Mouse (Mus musculus): ENCODE results near the gene Cmtm3. TPM values are rescaled to one million over a fixed set of nuclear protein-coding genes. Genes with fewer than 3 reads are reported as not detected.

Cmtm3 gene
- polyA plus RNA-seq, 1 experiment, result 19.8 TPM

DNA sequence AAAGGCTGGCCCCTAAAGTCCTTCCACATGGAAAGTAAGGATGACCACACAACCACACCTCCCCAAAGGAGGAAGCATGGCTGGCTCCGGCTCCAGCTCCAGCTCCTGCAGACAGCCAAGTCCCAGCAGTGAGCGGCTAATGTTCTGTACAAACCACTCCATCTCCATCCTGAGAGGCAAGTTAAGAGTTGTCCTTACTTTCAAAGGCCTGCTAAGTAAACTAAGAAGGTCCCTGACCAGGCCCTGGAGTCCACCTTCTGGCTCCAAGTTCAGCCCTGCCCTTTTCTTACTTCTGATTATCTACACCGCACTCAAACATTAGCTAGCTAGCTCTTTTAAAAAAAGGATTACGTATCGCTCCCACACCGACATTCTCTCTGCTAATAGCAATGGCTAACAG lies 54.6 kb downstream of the Cmtm3 start:
- Histone ChIP-seq H3K27ac (ENCODE audit: insufficient read depth, low read length) (no peak overlapping the region), H3K4me3 (ENCODE audit: insufficient read depth, low read length) (peak overlapping the region; percentile 64; the same call in 1 of the 2 replicates), H3K4me1 (ENCODE audit: control insufficient read depth, insufficient read depth, low read length) (peaks cover 1% of the 10 kb centered on the region; the same call in 1 of the 2 replicates)
- TF ChIP-seq POLR2A (IDR thresholded peaks at IDR 0.05; ENCODE audit: extremely low read depth, insufficient read depth, low read length) (no peak), CTCF (IDR thresholded peaks at IDR 0.05; ENCODE audit: extremely low read depth, insufficient read depth, low read length) (no peak)

DNA sequence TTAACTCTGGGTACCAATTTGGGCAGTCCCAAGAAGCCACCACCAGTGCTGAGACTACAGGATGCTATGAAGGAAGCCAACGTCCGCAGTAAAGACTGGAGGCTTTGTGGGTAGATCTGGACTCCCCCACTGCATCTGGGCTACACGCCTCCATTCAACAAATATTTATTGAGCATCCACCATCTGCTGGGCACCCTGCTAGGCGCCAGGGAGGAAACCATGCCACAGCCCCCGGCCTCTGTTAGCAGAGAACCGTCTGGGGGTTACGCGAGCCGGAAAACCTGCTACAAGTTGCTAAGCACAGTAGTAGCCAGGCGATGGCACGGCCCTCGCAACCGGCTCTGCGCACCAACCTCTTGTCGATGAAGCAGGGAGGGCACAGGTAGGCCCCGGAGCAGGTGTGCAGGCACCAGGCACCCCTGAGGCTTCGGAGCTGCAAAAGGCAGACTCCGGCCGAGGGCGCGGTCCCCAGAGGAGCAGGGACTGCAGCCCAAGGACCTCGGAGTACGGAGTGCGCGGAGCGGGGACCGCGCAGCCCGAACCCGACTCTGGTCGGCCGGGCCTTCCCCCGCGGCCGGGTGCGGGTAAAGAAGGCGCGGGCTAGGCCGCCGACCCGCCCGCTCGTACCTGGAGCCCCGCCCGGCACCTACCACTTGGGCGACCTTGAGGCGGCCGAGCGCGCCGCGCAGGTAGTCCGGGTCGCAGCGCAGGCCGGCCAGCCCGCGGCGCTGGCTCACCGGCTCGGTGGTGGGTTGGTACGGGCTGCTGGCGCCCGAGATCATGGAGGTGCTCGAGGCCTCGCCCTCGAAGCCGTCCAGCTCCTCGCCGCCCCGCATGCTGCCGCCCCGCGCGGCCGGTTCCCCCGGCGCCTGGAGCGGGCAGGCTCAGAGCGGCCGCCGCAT lies 55.8 kb downstream of the Cmtm3 start:
- H3K27ac ChIP-seq (ENCODE audit: insufficient read depth, low read length), result peak overlapping the region; percentile 95
- H3K4me3 ChIP-seq (ENCODE audit: insufficient read depth, low read length), result peak overlapping the region; percentile 64
- H3K4me1 ChIP-seq (ENCODE audit: control insufficient read depth, insufficient read depth, low read length), result peaks cover 1% of the 10 kb centered on the region; the same call in 1 of the 2 replicates
- TF ChIP-seq POLR2A (IDR thresholded peaks at IDR 0.05; ENCODE audit: extremely low read depth, insufficient read depth, low read length) (no peak), CTCF (IDR thresholded peaks at IDR 0.05; ENCODE audit: extremely low read depth, insufficient read depth, low read length) (no peak)

DNA sequence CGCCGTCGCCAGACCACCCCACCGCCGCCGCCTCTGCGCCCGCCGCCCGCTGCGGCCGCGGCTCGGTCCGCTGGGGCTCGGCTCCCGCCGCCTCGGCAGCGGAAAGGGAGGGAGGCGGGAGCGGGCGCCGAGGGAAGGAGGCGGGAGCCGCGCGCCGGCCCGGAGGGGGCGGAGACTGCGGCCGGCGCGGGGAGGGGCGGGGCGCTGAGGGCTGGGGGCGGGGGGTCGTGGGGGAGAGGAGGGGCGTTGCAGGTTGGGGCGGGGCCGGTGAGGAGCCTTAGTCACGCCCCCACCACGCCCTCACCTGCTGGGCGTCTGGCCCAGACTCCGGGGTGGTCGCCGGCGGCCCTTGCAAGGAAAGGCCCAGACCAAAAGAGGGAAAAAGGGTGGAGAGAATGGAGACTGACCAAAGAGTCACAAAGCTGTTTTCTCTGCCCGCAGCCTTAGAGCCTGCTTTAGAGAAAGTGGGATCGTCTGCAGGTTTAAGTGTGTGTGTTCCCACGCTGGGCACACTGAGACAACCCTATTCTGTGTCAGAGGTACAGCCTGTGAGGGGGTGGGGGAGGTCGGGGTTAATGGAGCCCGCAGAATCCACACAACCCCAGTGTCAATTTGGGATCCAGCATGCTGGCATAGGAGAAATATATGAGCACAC lies 56.6 kb downstream of the Cmtm3 start, which contains the start of gene Cmtm4:
Gene Cmtm4, minus strand, starts transcription at position 105 of the 655 bp plus-strand sequence.
- peak within 1 kb of the TSS; percentile 64 for H3K4me3 ChIP-seq (ENCODE audit: insufficient read depth, low read length)
- peak within 1 kb of the TSS; percentile 95 for H3K27ac ChIP-seq (ENCODE audit: insufficient read depth, low read length)
- H3K4me1 ChIP-seq (ENCODE audit: control insufficient read depth, insufficient read depth, low read length), result peaks cover 1% of the 10 kb centered on the region; the same call in 1 of the 2 replicates
- no peak for TF ChIP-seq POLR2A (IDR thresholded peaks at IDR 0.05; ENCODE audit: extremely low read depth, insufficient read depth, low read length)
- TF ChIP-seq CTCF (IDR thresholded peaks at IDR 0.05; ENCODE audit: extremely low read depth, insufficient read depth, low read length), result no peak

Other genes starting within 250 kb of the Cmtm3 start
- gene Cdh5, start 237.8 kb upstream of the Cmtm3 start, polyA plus RNA-seq (2012; rRNA removed), result 11.7 and 11.8 TPM in 2 replicates
- gene Bean1, start 169.0 kb upstream of the Cmtm3 start, polyA plus RNA-seq (2012; rRNA removed), result 24.7 and 25.0 TPM in 2 replicates
- gene Tk2, start 90.9 kb upstream of the Cmtm3 start, polyA plus RNA-seq (2012; rRNA removed), result 46.7 and 48.6 TPM in 2 replicates
- gene Cklf, start 88.5 kb upstream of the Cmtm3 start, polyA plus RNA-seq (2012; rRNA removed), result 11.4 and 12.4 TPM in 2 replicates
- not detected in 2 replicates for gene Cmtm2a, start 46.2 kb upstream of the Cmtm3 start, polyA plus RNA-seq (2012; rRNA removed)
- gene Gm45711, start 29.3 kb upstream of the Cmtm3 start, polyA plus RNA-seq (2012; rRNA removed), result not detected in 2 replicates
- gene Cmtm1, start 29.3 kb upstream of the Cmtm3 start, polyA plus RNA-seq (2012; rRNA removed), result not detected in 2 replicates
- gene Gm11020, start 17.8 kb upstream of the Cmtm3 start, polyA plus RNA-seq (2012; rRNA removed), result not detected in 2 replicates
- gene Cmtm2b, start 17.2 kb upstream of the Cmtm3 start, polyA plus RNA-seq (2012; rRNA removed), result not detected in 2 replicates
- gene Cmtm4, start 56.4 kb downstream of the Cmtm3 start, polyA plus RNA-seq (2012; rRNA removed), result 45.7 and 46.2 TPM in 2 replicates
- gene Dync1li2, start 103.6 kb downstream of the Cmtm3 start, polyA plus RNA-seq (2012; rRNA removed), result 161 and 170 TPM in 2 replicates
- 0.69 and 1.2 TPM in 2 replicates for gene Terb1, start 170.5 kb downstream of the Cmtm3 start, polyA plus RNA-seq (2012; rRNA removed)
- 75.4 and 76.2 TPM in 2 replicates for gene Nae1, start 195.2 kb downstream of the Cmtm3 start, polyA plus RNA-seq (2012; rRNA removed)
- gene Car7, start 195.3 kb downstream of the Cmtm3 start, polyA plus RNA-seq (2012; rRNA removed), result 48.6 and 59.8 TPM in 2 replicates

All from cortical plate, adult 2 months (tissue).